Mouse (Mus musculus) heart, embryonic 11.5 days (tissue): Measurements from ENCODE around the gene Scrn1. TPM values are rescaled to one million over a fixed set of nuclear protein-coding genes. Genes with fewer than 3 reads are reported as not detected.

ENCODE experiments used
- ATAC-seq: fragments of 200-750 bp; cut with Nextera tagmentation; replicated peaks from 2 replicates; pipeline ENCODE4 v1.8.0; 2017; ENCODE audit warnings: moderate library complexity; ENCODE audit not compliant: insufficient number of reproducible peaks, low FRiP score, low TSS enrichment
- H3K27ac ChIP-seq: fragments of 300-500 bp; sonication (generic); 2 replicates; pipeline ENCODE4 v1.5.1; 2014; ENCODE audit warnings: mild to moderate bottlenecking, low read depth, low read length
- H3K27me3 ChIP-seq: fragments of 300-500 bp; sonication (generic); 2 replicates; pipeline ENCODE4 v1.6.1; 2014; ENCODE audit warnings: mild to moderate bottlenecking, low read length, mixed read lengths; ENCODE audit not compliant: control insufficient read depth, insufficient read depth
- H3K36me3 ChIP-seq: fragments of 300-500 bp; sonication (generic); 2 replicates; pipeline ENCODE4 v1.6.1; 2014; ENCODE audit warnings: mild to moderate bottlenecking, low read length, moderate library complexity, mixed read lengths; ENCODE audit not compliant: control insufficient read depth, insufficient read depth
- H3K4me1 ChIP-seq: fragments of 300-500 bp; sonication (generic); 2 replicates; pipeline ENCODE4 v1.6.1; 2014; ENCODE audit warnings: low read length; ENCODE audit not compliant: control insufficient read depth, insufficient read depth
- H3K4me2 ChIP-seq: fragments of 300-500 bp; sonication (generic); 2 replicates; pipeline ENCODE4 v1.6.1; 2014; ENCODE audit warnings: mild to moderate bottlenecking, moderate library complexity
- H3K4me3 ChIP-seq: fragments of 300-500 bp; sonication (generic); 2 replicates; pipeline ENCODE4 v1.5.1; 2014; ENCODE audit warnings: low read depth, low read length
- H3K9ac ChIP-seq: fragments of 300-500 bp; sonication (generic); 2 replicates; pipeline ENCODE4 v1.6.1; 2014; ENCODE audit warnings: mild to moderate bottlenecking, low read depth, low read length, moderate library complexity
- H3K9me3 ChIP-seq: fragments of 300-500 bp; sonication (generic); replicated peaks from 2 replicates; pipeline ENCODE4 v1.6.1; 2016; ENCODE audit warnings: low read length; ENCODE audit not compliant: control insufficient read depth
- WGBS: fragments of 180-500 bp; shearing (Covaris S2); extraction: QIAGEN DNeasy Blood & Tissue Kit; methylation state at CpG from one replicate; pipeline ENCODE4 v1.1.7; 2014; ENCODE audit not compliant: insufficient replicate concordance; 5-methylcytosine and 5-hydroxymethylcytosine counted together
- polyA plus RNA-seq: library from polyadenylated mRNA; unstranded; fragments of >200 nt; fragmentation: Nextera tagmentation; extraction: Ambion mirVana; gene quantifications from 2 replicates; pipeline ENCODE4 v1.2.1, GENCODE M21; 2014

Gene Scrn1
- polyA plus RNA-seq, 1 experiment from 2014 or later: 15.5 TPM

DNA sequence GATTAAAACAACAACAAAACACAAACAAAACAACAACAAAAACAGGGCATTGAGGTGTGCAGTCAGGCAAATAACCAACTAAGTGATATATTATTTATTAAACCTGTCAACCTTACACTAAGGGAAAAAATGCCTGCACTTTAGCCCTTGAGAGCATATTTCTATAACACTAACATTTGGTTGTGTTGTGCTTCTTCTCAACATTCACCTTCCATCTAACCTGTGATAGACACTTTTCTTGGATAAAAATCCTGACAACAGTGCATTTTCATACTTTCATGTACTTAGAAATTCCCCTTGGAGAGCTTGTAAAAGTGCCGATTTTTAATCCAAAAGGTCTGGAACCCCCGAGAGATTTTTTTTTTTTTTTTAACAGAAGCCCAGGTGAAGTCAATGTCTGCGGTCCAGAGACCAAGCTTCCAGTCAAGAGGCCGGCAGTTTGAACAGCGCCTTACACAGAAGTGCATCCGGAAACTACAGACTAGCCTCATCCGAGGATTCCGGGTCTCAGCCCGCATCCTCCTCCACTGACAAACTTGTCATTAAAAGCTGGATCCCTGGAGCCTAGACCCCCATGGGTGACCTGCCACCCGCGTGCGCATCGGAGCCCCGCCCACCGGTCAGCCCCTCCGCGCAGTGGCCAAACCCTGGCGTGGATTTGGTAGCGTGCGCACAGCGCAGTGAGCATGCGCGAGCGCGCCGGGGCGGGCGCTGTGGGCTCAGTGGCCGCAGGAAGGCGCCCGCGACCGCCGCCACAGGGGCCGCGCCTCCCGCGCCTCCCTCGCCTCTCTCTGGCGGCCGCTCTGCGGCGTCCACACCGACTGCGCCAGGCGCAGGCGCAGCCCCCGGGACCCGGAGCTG lies 28.4 kb upstream of the Scrn1 start, which contains the start of gene Plekha8:
Plekha8 (plus strand) TSS at position 643 of the 861 bp plus-strand sequence.
- H3K27me3 ChIP-seq: no peaks in the 10 kb centered on the region

DNA sequence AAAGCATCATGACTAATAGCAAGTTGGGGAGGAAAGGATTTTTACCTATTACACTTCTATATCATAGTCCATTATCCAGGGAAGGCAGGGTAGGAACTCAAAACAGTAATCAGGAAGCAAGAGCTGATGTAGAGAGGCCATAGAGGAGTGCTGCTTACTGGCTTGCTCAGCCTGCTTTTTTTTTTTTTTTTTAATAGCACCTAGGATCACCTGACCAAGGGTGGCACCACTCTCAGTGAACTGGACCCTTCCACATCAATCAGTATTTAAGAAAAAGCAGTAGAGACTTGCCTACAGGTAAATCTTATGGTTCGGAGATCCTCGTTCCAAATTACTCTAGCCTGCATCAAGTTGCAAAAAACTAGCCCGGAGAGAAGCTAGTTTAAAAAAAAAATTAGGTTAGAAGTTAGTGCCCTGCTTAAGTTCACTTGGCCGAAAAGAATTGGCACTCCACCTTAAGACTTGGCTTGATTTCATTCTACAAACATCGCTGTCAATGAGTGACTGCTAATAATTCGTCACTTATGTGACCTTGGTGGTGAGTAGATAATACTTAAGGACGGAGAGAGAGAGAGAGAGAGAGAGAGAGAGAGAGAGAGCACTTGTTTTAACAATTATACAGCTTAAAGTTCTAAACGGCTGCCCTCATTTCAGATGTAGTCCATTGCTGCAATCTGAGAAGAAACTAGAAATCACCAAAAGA lies 27.6 kb upstream of the Scrn1 start:
- 47% methylated on average over 8 of the region's 8 CpGs for WGBS
- peak overlapping the region; percentile 71 for H3K4me3 ChIP-seq
- H3K36me3 ChIP-seq: no peaks in the 10 kb centered on the region
- ATAC-seq: no peak
- H3K27me3 ChIP-seq: no peaks in the 10 kb centered on the region
- H3K4me2 ChIP-seq: peak overlapping the region; percentile 87
- H3K4me1 ChIP-seq: peaks cover 10% of the 10 kb centered on the region; the same call in 1 of the 2 replicates
- no peaks in the 10 kb centered on the region for H3K9me3 ChIP-seq
- no peak overlapping the region for H3K9ac ChIP-seq
- H3K27ac ChIP-seq: no peak overlapping the region

More for the DNA sequence above, 28.4 kb upstream of the Scrn1 start, which contains the start of gene Plekha8:
- H3K4me1 ChIP-seq: peaks cover 10% of the 10 kb centered on the region; the same call in 1 of the 2 replicates
- H3K36me3 ChIP-seq: no peaks in the 10 kb centered on the region
- peak within 1 kb of the TSS; percentile 94 for H3K4me3 ChIP-seq
- ATAC-seq: peak; percentile 92
- H3K9me3 ChIP-seq: no peaks in the 10 kb centered on the region
- peak within 1 kb of the TSS; percentile 88 for H3K9ac ChIP-seq
- WGBS: under 1% methylated on average over 41 of the region's 49 CpGs
- peak within 1 kb of the TSS; percentile 78 for H3K27ac ChIP-seq
- H3K4me2 ChIP-seq: peak within 1 kb of the TSS; percentile 87

DNA sequence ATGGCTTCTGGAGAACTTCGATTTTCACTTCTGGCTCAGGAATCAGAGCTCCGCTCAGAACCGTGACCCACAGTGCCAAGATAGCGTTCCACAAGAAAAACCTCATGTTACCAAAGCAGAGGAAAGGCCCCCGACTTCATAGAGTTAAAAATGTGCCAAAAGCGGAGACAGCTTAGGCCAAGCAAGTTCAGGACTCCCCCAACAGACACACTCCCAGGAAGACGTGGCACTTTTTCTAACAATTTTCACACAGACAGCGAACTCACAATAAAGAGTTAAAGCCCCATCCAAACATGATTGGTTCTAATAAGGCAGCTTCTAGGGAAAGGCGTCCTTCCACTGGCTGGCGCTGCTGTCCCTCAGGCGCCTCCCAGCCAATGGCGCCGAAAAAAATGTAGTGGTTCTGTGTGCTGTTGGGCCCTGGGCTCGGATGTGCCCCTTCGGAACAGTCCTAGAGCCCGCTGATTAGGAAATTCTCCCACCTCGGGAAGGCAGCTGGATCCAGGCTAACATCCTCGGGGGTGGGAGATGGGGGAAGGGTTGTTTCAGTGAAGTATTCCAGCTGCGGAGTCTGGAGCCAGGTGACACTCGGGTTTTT lies 26.7 kb upstream of the Scrn1 start:
- under 1% methylated on average over 20 of the region's 20 CpGs for WGBS
- Histone ChIP-seq H3K4me2 (peak overlapping the region; percentile 77), H3K9me3 (no peaks in the 10 kb centered on the region)

DNA sequence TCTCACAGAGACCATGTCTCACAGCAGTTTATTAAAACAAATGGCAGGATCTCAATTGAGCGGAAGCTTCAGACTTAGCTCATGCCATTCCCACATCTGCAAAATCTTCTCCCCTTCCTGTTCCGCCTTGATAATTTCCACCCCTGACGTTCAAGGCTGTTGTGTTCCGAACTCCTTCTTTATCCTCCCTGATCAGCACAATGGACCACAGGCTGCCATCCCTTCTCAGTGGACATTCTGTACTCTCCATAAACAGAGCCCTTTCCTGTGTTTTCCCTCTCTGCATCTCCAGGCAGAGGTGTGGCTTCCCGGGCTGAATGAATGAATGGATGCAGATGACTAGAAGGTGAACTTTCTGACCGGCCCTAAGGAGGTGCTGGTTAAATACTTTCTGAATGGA lies 25.5 kb upstream of the Scrn1 start:
- Histone ChIP-seq H3K4me1 (peaks cover 10% of the 10 kb centered on the region; the same call in 1 of the 2 replicates), H3K4me3 (peak overlapping the region; percentile 22), H3K36me3 (no peaks in the 10 kb centered on the region), H3K9me3 (no peaks in the 10 kb centered on the region), H3K9ac (no peak overlapping the region), H3K27me3 (no peaks in the 10 kb centered on the region), H3K27ac (no peak overlapping the region), H3K4me2 (peak overlapping the region; percentile 59)
- WGBS: 47% methylated on average over 6 of the region's 6 CpGs
- no peak for ATAC-seq

More for the DNA sequence above, 26.7 kb upstream of the Scrn1 start:
- peak overlapping the region; percentile 77 for H3K9ac ChIP-seq
- peak; percentile 70 for ATAC-seq
- H3K4me1 ChIP-seq: peaks cover 10% of the 10 kb centered on the region; the same call in 1 of the 2 replicates
- no peaks in the 10 kb centered on the region for H3K27me3 ChIP-seq
- no peaks in the 10 kb centered on the region for H3K36me3 ChIP-seq
- H3K27ac ChIP-seq: peak overlapping the region; percentile 57; the same call in 1 of the 2 replicates
- peak overlapping the region; percentile 71 for H3K4me3 ChIP-seq

DNA sequence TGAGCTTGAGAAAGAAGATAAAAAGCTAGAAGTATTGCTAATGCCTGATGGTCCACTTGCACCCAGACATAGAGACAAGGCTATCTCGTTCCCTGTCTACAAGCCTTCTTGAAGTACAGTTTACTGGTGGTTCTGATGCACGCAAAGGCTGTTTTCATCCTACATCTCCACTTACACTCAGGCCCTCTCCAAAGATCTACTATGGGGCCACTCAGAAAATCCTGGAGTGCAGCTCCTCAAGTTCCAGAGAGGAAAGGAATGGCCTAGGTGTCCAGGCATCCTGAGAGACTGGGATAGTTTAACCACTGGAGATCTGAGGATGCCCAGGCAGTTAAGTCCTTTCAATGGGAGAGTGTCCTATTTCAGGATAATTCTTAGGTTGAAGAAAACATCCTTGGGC lies 24.4 kb upstream of the Scrn1 start:
- Histone ChIP-seq H3K4me2 (no peak overlapping the region), H3K27ac (no peak overlapping the region), H3K27me3 (no peaks in the 10 kb centered on the region), H3K4me1 (peaks cover 7% of the 10 kb centered on the region; the same call in 1 of the 2 replicates), H3K36me3 (no peaks in the 10 kb centered on the region), H3K9ac (no peak overlapping the region), H3K9me3 (no peaks in the 10 kb centered on the region), H3K4me3 (no peak overlapping the region)
- WGBS: 82% methylated on average over 2 of the region's 2 CpGs
- no peak for ATAC-seq

DNA sequence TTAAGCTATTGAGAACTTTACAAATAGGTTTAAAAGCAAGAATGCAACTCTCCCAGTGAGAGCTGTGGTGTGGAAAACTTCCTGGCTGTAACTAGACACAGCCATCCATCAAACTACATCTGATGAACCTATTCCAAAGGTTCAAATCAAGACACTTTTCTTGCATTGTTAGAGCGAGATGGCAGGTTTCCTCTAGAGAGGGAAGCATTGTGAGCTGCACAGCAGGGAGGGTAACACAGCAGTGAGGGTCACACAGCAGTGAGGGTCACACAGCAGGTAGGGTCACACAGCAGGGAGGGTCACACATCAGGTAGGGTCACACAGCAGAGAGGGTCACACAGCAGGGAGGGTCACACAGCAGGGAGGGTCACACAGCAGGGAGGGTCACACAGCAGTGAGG lies 21.9 kb upstream of the Scrn1 start:
- H3K4me1 ChIP-seq: 0 out of 2 replicates have a peak, but pooled peaks cover 7% of the 10 kb centered on the region
- no peaks in the 10 kb centered on the region for H3K27me3 ChIP-seq
- H3K4me2 ChIP-seq: no peak overlapping the region
- no peak for ATAC-seq
- no peaks in the 10 kb centered on the region for H3K36me3 ChIP-seq
- no peaks in the 10 kb centered on the region for H3K9me3 ChIP-seq
- WGBS: 60% methylated on average over 1 of the region's 1 CpGs
- H3K9ac ChIP-seq: no peak overlapping the region
- no peak overlapping the region for H3K27ac ChIP-seq
- no peak overlapping the region for H3K4me3 ChIP-seq

DNA sequence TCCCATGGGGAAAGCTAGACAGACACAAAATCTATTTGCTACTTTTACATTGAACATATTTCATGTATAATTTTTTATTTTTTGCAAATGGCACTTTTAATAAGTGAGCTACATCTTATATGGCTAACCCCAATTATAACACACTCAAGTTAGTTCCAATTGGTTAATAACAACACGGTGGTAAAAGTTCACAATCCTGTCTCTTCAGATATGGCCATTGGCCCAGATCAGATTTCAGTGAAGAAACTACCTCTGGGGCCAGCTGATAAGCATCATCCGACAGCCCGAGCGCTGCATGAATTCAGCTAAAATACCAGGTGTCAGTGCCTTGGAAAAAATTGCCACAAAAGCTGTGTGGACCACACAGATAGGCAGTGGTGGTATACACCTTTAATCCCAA lies 21.4 kb upstream of the Scrn1 start:
- Histone ChIP-seq H3K36me3 (0 out of 2 replicates have a peak, but pooled peaks cover under 1% of the 10 kb centered on the region), H3K4me2 (no peak overlapping the region)
- no peak for ATAC-seq

DNA sequence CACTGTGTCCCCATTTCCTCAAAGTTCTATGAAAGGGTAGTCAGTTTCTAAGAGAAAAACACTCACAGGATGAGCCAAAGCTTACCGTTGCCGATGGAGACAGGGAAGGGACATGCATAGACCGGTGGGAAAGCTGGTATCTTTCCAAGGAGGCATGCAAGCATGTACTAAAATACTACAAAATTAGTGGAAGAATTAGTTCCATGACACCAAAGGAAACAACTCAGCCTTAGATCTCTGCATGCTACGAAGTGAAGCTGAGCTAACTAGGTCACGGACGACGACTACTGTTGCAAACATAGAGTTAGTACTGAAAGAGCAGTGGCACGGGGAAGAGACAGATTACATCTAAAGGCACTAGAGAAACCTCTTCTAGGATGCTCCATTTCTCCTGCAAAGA lies 20.6 kb upstream of the Scrn1 start:
- Histone ChIP-seq H3K36me3 (0 out of 2 replicates have a peak, but pooled peaks cover 2% of the 10 kb centered on the region), H3K9ac (no peak overlapping the region), H3K27me3 (no peaks in the 10 kb centered on the region), H3K9me3 (no peaks in the 10 kb centered on the region), H3K27ac (no peak overlapping the region), H3K4me1 (0 out of 2 replicates have a peak, but pooled peaks cover 6% of the 10 kb centered on the region), H3K4me2 (no peak overlapping the region), H3K4me3 (no peak overlapping the region)
- ATAC-seq: no peak
- WGBS: 80% methylated on average over 8 of the region's 8 CpGs

More for the DNA sequence above, 21.4 kb upstream of the Scrn1 start:
- Histone ChIP-seq H3K27me3 (no peaks in the 10 kb centered on the region), H3K27ac (no peak overlapping the region), H3K9ac (no peak overlapping the region), H3K4me1 (0 out of 2 replicates have a peak, but pooled peaks cover 7% of the 10 kb centered on the region), H3K4me3 (no peak overlapping the region), H3K9me3 (no peaks in the 10 kb centered on the region)
- 60% methylated on average over 4 of the region's 4 CpGs for WGBS
